12 mouse cellular contexts compared by ENCODE assay signal in the genomic region with DNA sequence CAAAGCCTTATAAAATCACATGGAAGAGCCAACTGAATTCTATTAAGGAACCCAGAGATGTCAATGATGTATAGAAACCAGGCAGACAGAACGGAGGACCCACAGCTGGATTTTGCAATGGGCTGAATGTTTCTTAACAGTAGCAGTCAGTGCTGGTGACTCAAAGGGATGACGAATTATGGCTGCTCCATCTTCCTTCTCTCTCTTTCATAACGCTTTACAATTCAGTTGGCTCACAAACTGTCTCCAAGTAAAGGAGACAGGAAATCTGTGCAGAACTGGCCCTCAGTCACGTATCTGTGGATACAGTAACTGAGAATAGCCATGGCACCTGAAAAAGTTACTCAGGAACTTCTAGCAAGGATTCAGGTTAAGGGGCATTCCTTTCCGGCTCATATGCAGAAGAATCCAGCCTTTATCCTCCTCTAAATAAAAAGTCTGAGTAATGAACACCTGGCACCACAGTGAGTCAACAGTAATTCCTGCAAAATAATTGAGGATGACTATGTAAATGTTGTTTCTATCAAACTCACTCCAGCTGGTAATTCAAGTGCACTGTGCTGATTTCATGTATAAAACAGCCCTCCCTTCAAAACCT. TPM values are rescaled to one million over a fixed set of nuclear protein-coding genes. Genes with fewer than 3 reads are reported as not detected.
A peak's percentile ranks its signal among the peaks of the same experiment; 100 is the strongest.
DNase-seq lines count a peak whose midpoint lies in the region; ATAC-seq and TF ChIP-seq lines count a peak whose summit lies in the region.
"Had no signal": no experiment of that assay in that cellular context is flagged by ENCODE, and none has a peak within 500 bp of the region (broad histone marks: within the 10 kb centered on the region; RNA-seq: fewer than 3 reads in every experiment).

No protein-coding gene starts in this region.

- 69% methylated on average over 5 of the region's 5 CpGs for WGBS in embryonic facial prominence, embryonic 14.5 days
- WGBS in embryonic facial prominence, embryonic 10.5 days, result 92% methylated on average over 5 of the region's 5 CpGs
- WGBS in lung, embryonic 16.5 days, result 51% methylated on average over 5 of the region's 5 CpGs
- WGBS in liver, embryonic 12.5 days (ENCODE audit: insufficient replicate concordance), result 69% methylated on average over 5 of the region's 5 CpGs

- no peak overlapping the region for H3K4me2 ChIP-seq in embryonic facial prominence, embryonic 14.5 days (ENCODE audit: low read depth, low read length)
- H3K4me2 ChIP-seq in lung, embryonic 16.5 days (ENCODE audit: low read depth, low read length), result no peak overlapping the region
- H3K4me2 ChIP-seq in myocyte (ENCODE audit: low read depth), result peak overlapping the region; percentile 65
- no peak overlapping the region for H3K4me2 ChIP-seq in liver, embryonic 12.5 days
- H3K4me2 ChIP-seq: neural tube, embryonic 13.5 days had no signal

- TF ChIP-seq POLR2A in myocyte (IDR thresholded peaks at IDR 0.05; ENCODE audit: insufficient read length, low read depth), result no peak

- peaks cover 10% of the 10 kb centered on the region for H3K4me1 ChIP-seq in embryonic facial prominence, embryonic 14.5 days (ENCODE audit: control insufficient read depth, insufficient read depth, low read length)
- peaks cover 10% of the 10 kb centered on the region for H3K4me1 ChIP-seq in embryonic facial prominence, embryonic 10.5 days
- H3K4me1 ChIP-seq in lung, embryonic 16.5 days (replicated peaks; ENCODE audit: control insufficient read depth, insufficient read depth, low read length), result peaks cover 18% of the 10 kb centered on the region
- H3K4me1 ChIP-seq in liver, embryonic 12.5 days, result peaks cover 30% of the 10 kb centered on the region

- no peaks in the 10 kb centered on the region for H3K27me3 ChIP-seq in embryonic facial prominence, embryonic 14.5 days (replicated peaks; ENCODE audit: control insufficient read depth, insufficient read depth, low read length)
- no peaks in the 10 kb centered on the region for H3K27me3 ChIP-seq in embryonic facial prominence, embryonic 10.5 days (replicated peaks; ENCODE audit: low read depth, poor library complexity, severe bottlenecking)
- H3K27me3 ChIP-seq in lung, embryonic 16.5 days (ENCODE audit: control insufficient read depth, insufficient read depth, low read depth, low read length), result no peaks in the 10 kb centered on the region
- H3K27me3 ChIP-seq in myocyte (ENCODE audit: control insufficient read depth, insufficient read depth, insufficient read length), result no peaks in the 10 kb centered on the region
- H3K27me3 ChIP-seq in liver, embryonic 12.5 days (replicated peaks), result no peaks in the 10 kb centered on the region
- H3K27me3 ChIP-seq: neural tube, embryonic 13.5 days had no signal

- ATAC-seq in embryonic facial prominence, embryonic 14.5 days (ENCODE audit: low read depth), result no peak
- ATAC-seq in lung, embryonic 16.5 days (ENCODE audit: low read depth), result peak; percentile 49; the same call in 1 of the 2 replicates
- ATAC-seq in liver, embryonic 12.5 days, result no peak

- 0 out of 2 replicates have a peak, but pooled peaks cover 3% of the 10 kb centered on the region for H3K36me3 ChIP-seq in embryonic facial prominence, embryonic 14.5 days (ENCODE audit: control insufficient read depth, insufficient read depth, low read length)
- H3K36me3 ChIP-seq in embryonic facial prominence, embryonic 10.5 days (replicated peaks), result peaks cover 18% of the 10 kb centered on the region
- no peaks in the 10 kb centered on the region for H3K36me3 ChIP-seq in lung, embryonic 16.5 days (ENCODE audit: control insufficient read depth, insufficient read depth, low read length)
- no peaks in the 10 kb centered on the region for H3K36me3 ChIP-seq in myocyte (ENCODE audit: control insufficient read depth, insufficient read depth)
- peaks cover 19% of the 10 kb centered on the region; the same call in 1 of the 2 replicates for H3K36me3 ChIP-seq in liver, embryonic 12.5 days
- H3K36me3 ChIP-seq: neural tube, embryonic 13.5 days had no signal

- no peak overlapping the region for H3K9ac ChIP-seq in embryonic facial prominence, embryonic 14.5 days (ENCODE audit: low read depth, low read length)
- no peak overlapping the region for H3K9ac ChIP-seq in lung, embryonic 16.5 days (ENCODE audit: low read length)
- H3K9ac ChIP-seq in liver, embryonic 12.5 days, result no peak overlapping the region
- H3K9ac ChIP-seq: neural tube, embryonic 13.5 days had no signal

- peaks cover 79% of the 10 kb centered on the region for H3K79me2 ChIP-seq in myocyte (ENCODE audit: control insufficient read depth, insufficient read depth)

- no peak overlapping the region for H3ac ChIP-seq in myocyte (ENCODE audit: control insufficient read depth, insufficient read length)

- no peak overlapping the region for H3K4me3 ChIP-seq in embryonic facial prominence, embryonic 14.5 days (ENCODE audit: low read depth, low read length)
- no peak overlapping the region for H3K4me3 ChIP-seq in embryonic facial prominence, embryonic 10.5 days
- H3K4me3 ChIP-seq in lung, embryonic 16.5 days (ENCODE audit: low read length), result no peak overlapping the region
- H3K4me3 ChIP-seq in myocyte, result no peak overlapping the region
- no peak overlapping the region for H3K4me3 ChIP-seq in liver, embryonic 12.5 days
- H3K4me3 ChIP-seq: neural tube, embryonic 13.5 days had no signal

- H3K9me3 ChIP-seq in embryonic facial prominence, embryonic 14.5 days (ENCODE audit: control insufficient read depth, low read length), result no peaks in the 10 kb centered on the region
- no peaks in the 10 kb centered on the region for H3K9me3 ChIP-seq in embryonic facial prominence, embryonic 10.5 days
- H3K9me3 ChIP-seq in lung, embryonic 16.5 days (ENCODE audit: control insufficient read depth, low read length), result no peaks in the 10 kb centered on the region
- no peaks in the 10 kb centered on the region for H3K9me3 ChIP-seq in liver, embryonic 12.5 days (replicated peaks)
- H3K9me3 ChIP-seq: neural tube, embryonic 13.5 days had no signal

- no peak overlapping the region for H3K27ac ChIP-seq in embryonic facial prominence, embryonic 14.5 days (replicated peaks; ENCODE audit: low read depth, low read length)
- no peak overlapping the region for H3K27ac ChIP-seq in embryonic facial prominence, embryonic 10.5 days (replicated peaks)
- H3K27ac ChIP-seq in lung, embryonic 16.5 days (ENCODE audit: low read length), result no peak overlapping the region
- no peak overlapping the region for H3K27ac ChIP-seq in liver, embryonic 12.5 days
- H3K27ac ChIP-seq: neural tube, embryonic 13.5 days had no signal

- DNase-seq in embryonic facial prominence, embryonic 14.5 days (ENCODE audit: low spot score), result peak; percentile 38
- DNase-seq in embryonic facial prominence, embryonic 10.5 days (ENCODE audit: low spot score), result no peak
- DNase-seq in lung, postnatal 25 days (ENCODE audit: low spot score), result no peak
- DNase-seq in adipocyte (ENCODE audit: low spot score), result peak; percentile 30
- no peak for DNase-seq in urinary bladder, postnatal 36 days (ENCODE audit: low spot score in 2 of 2)
- DNase-seq: cerebellum, postnatal 14 days; liver; thymus, adult 18-20 months had no signal

TF ChIP-seq in myocyte, 11 proteins besides CTCF, POLR2A, EP300 and RAD21:
- TF ChIP-seq REST (IDR thresholded peaks at IDR 0.05; ENCODE audit: insufficient read depth, insufficient read length) (no peak), CEBPB (IDR thresholded peaks at IDR 0.05; ENCODE audit: insufficient read depth, poor library complexity, severe bottlenecking) (peak; percentile 81)
TF ChIP-seq in myocyte: peak in this region for 1.

RNA-seq across cellular contexts. Expression of a gene that starts 19.1 kb away (rescaled TPM):
- polyA plus RNA-seq in embryonic facial prominence, embryonic 14.5 days (2014; fragmentation: Nextera tagmentation; extraction: Ambion mirVana), result 18.2 and 18.6 TPM in 2 replicates
- 25.9 and 27.4 TPM in 2 replicates for polyA plus RNA-seq in embryonic facial prominence, embryonic 10.5 days (2016; fragmentation: Nextera tagmentation; extraction: Ambion mirVana)
- polyA plus RNA-seq in lung, embryonic 16.5 days (2015; fragmentation: Nextera tagmentation; extraction: Ambion mirVana), result 20.1 and 20.8 TPM in 2 replicates
- polyA plus RNA-seq in myocyte (2012; fragmentation: generic; extraction: Trizol), result 15.8 TPM
- polyA plus RNA-seq in liver, embryonic 12.5 days (2016; fragmentation: Nextera tagmentation; extraction: Ambion mirVana), result 14.4 and 14.5 TPM in 2 replicates

RNA-seq across cellular contexts. Expression of a gene that starts 49.8 kb away (rescaled TPM):
- polyA plus RNA-seq in embryonic facial prominence, embryonic 14.5 days (2014; fragmentation: Nextera tagmentation; extraction: Ambion mirVana), result 40.4 and 46.6 TPM in 2 replicates
- polyA plus RNA-seq in embryonic facial prominence, embryonic 10.5 days (2016; fragmentation: Nextera tagmentation; extraction: Ambion mirVana), result 160 and 172 TPM in 2 replicates
- 73.0 and 73.9 TPM in 2 replicates for polyA plus RNA-seq in lung, embryonic 16.5 days (2015; fragmentation: Nextera tagmentation; extraction: Ambion mirVana)
- polyA plus RNA-seq in myocyte (2012; fragmentation: generic; extraction: Trizol), result 33.2 TPM
- polyA plus RNA-seq in liver, embryonic 12.5 days (2016; fragmentation: Nextera tagmentation; extraction: Ambion mirVana), result 91.9 and 102 TPM in 2 replicates

Comparison
In these comparisons a context has a peak if more than half of its experiments do, and no peak if none do; other contexts are left out.
1. DNase-seq: peak in embryonic facial prominence, embryonic 14.5 days (single experiment) and adipocyte (single experiment); none in embryonic facial prominence, embryonic 10.5 days (single experiment), lung, postnatal 25 days (single experiment) and urinary bladder, postnatal 36 days (0 of 2).